Mouse (Mus musculus) lung, embryonic 16.5 days (tissue): ENCODE measurements around the gene Psmc1. TPM values are rescaled to one million over a fixed set of nuclear protein-coding genes. Genes with fewer than 3 reads are reported as not detected.

Source experiments
- ATAC-seq: fragments of 200-750 bp; cut with Nextera tagmentation; 2 replicates; pipeline ENCODE4 v1.8.0; 2017; ENCODE audit warnings: low read depth, mild to moderate bottlenecking, moderate library complexity
- H3K27ac ChIP-seq: fragments of 300-500 bp; sonication (generic); 2 replicates; pipeline ENCODE4 v1.5.1; 2014; ENCODE audit warnings: mild to moderate bottlenecking, control low read depth, low read length
- H3K27me3 ChIP-seq: fragments of 300-500 bp; sonication (generic); 2 replicates; pipeline ENCODE4 v1.6.1; 2014; ENCODE audit warnings: low read depth, low read length, mixed read lengths; ENCODE audit not compliant: control insufficient read depth, insufficient read depth
- H3K36me3 ChIP-seq: fragments of 300-500 bp; sonication (generic); 2 replicates; pipeline ENCODE4 v1.6.1; 2014; ENCODE audit warnings: low read length; ENCODE audit not compliant: control insufficient read depth, insufficient read depth
- H3K4me1 ChIP-seq: fragments of 300-500 bp; sonication (generic); replicated peaks from 2 replicates; pipeline ENCODE4 v1.6.1; 2014; ENCODE audit warnings: low read length, mixed read lengths; ENCODE audit not compliant: control insufficient read depth, insufficient read depth
- H3K4me2 ChIP-seq: fragments of 300-500 bp; sonication (generic); 2 replicates; pipeline ENCODE4 v1.6.1; 2014; ENCODE audit warnings: low read depth, low read length, control low read depth
- H3K4me3 ChIP-seq: fragments of 300-500 bp; sonication (generic); 2 replicates; pipeline ENCODE4 v1.5.1; 2014; ENCODE audit warnings: mild to moderate bottlenecking, low read length, control low read depth
- H3K9ac ChIP-seq: fragments of 300-500 bp; sonication (generic); 2 replicates; pipeline ENCODE4 v1.6.1; 2014; ENCODE audit warnings: low read length, control low read depth
- H3K9me3 ChIP-seq: fragments of 300-500 bp; sonication (generic); 2 replicates; pipeline ENCODE4 v1.6.1; 2016; ENCODE audit warnings: low read length; ENCODE audit not compliant: control insufficient read depth
- WGBS: fragments of 180-500 bp; shearing (Covaris S2); extraction: QIAGEN DNeasy Blood & Tissue Kit; methylation state at CpG from one replicate; pipeline ENCODE4 v1.1.7; 2014; 5-methylcytosine and 5-hydroxymethylcytosine counted together
- polyA plus RNA-seq: library from polyadenylated mRNA; unstranded; fragments of >200 nt; fragmentation: Nextera tagmentation; extraction: Ambion mirVana; gene quantifications from 2 replicates; pipeline ENCODE4 v1.2.1, GENCODE M21; 2015

Gene Psmc1
- polyA plus RNA-seq, 1 experiment from 2014 or later = 266 TPM

DNA sequence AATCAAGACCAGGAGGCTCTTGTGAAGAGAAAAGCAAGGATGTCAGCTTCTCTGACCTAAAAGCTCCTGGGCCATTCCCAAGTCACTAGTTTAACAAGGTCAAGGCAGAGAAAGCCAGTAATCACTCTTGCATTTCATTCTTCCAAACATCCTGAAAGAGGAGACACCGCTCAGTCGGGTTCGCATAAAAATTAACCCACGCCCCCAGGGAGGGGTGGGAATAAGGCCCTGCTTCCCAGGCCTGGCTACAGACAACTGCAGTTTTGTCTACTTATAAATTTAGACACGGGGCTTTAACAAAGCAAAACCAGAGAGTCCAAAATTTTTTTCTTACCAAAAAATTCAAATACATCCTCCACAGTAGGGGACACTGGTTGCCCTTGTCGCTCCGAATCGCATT lies 19.0 kb downstream of the Psmc1 start:
- Histone ChIP-seq H3K4me1 (peaks cover 16% of the 10 kb centered on the region), H3K36me3 (peaks cover 39% of the 10 kb centered on the region), H3K9ac (peak overlapping the region; percentile 15; the same call in 1 of the 2 replicates), H3K27ac (peak overlapping the region; percentile 90), H3K9me3 (no peaks in the 10 kb centered on the region), H3K4me2 (no peak overlapping the region), H3K27me3 (no peaks in the 10 kb centered on the region), H3K4me3 (no peak overlapping the region)
- ATAC-seq = no peak
- 50% methylated on average over 8 of the region's 8 CpGs for WGBS

DNA sequence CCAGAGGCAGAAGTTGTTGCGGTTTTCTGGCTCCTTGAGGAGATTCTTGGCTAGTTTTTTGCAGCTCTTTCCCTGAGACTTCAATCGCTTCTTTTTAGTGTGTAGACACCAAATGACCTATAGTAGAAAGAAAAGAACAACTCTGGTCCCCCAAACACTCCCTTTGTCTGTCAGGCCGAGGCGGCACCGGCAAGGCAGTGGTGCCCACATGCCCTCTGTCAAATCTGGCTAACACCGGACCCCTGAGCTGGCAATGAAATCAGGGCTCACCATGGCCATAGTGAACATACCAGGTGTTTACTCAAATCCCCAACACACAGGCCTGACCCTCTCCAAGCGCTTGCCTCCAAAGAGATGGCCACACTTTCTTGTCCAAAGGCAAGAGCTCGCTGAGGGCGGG lies 21.2 kb downstream of the Psmc1 start:
- H3K36me3 ChIP-seq = peaks cover 29% of the 10 kb centered on the region
- H3K27me3 ChIP-seq = no peaks in the 10 kb centered on the region
- H3K9me3 ChIP-seq = no peaks in the 10 kb centered on the region
- H3K27ac ChIP-seq = no peak overlapping the region
- no peak overlapping the region for H3K9ac ChIP-seq
- H3K4me3 ChIP-seq = no peak overlapping the region
- peaks cover 16% of the 10 kb centered on the region for H3K4me1 ChIP-seq
- 89% methylated on average over 9 of the region's 9 CpGs for WGBS
- no peak for ATAC-seq
- no peak overlapping the region for H3K4me2 ChIP-seq

DNA sequence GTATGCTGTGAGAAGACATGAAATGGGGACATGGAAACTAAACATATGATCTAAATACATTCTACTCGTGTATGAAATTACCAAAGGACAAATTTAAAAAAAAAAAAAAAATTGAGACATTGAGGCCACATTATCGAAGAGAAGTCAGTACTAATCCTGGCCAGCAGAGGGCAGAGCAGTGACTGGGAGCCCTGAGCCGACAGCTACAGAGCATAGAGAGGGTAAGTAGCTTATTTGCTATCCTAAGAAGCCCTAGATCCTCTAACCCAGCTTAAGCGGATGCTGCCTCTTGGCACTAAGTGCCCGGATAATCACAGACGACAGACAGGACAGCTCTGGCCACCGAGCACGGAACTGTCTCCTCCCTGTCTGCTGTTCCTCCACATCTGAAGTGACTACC lies 21.7 kb downstream of the Psmc1 start:
- H3K4me2 ChIP-seq = no peak overlapping the region
- H3K9ac ChIP-seq = no peak overlapping the region
- no peaks in the 10 kb centered on the region for H3K9me3 ChIP-seq
- peaks cover 16% of the 10 kb centered on the region for H3K4me1 ChIP-seq
- no peak overlapping the region for H3K4me3 ChIP-seq
- H3K36me3 ChIP-seq = peaks cover 28% of the 10 kb centered on the region
- ATAC-seq = no peak
- H3K27me3 ChIP-seq = no peaks in the 10 kb centered on the region
- no peak overlapping the region for H3K27ac ChIP-seq
- 38% methylated on average over 8 of the region's 8 CpGs for WGBS

DNA sequence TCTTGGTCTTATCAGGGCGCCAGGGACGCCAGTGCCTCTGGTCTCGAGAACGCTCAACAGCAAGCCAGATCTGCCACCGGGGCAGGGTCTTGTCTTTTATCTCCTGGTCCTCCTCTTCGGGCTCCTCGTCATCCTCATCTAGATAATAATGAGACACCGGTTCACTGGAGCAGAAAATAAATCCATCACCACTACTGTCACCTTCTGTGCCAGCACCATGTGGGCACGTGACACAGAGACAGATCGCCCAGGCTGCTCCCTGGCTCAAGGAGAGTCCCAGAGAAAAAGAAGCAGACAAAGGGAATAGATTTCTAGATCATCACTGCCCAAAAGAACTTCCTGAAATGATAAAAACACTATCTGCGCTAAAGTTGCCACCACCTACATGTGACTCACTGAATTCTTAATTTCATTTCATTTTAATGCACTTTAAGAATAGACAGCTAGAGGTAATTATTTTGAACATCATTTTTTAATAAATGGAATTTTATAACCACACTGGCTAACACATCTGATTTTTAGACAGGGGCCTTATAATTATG lies 24.5 kb downstream of the Psmc1 start:
- no peaks in the 10 kb centered on the region for H3K9me3 ChIP-seq
- H3K9ac ChIP-seq = no peak overlapping the region
- no peak overlapping the region for H3K27ac ChIP-seq
- no peaks in the 10 kb centered on the region for H3K4me1 ChIP-seq
- no peak for ATAC-seq
- WGBS = 76% methylated on average over 11 of the region's 11 CpGs
- H3K36me3 ChIP-seq = peaks cover 43% of the 10 kb centered on the region
- no peaks in the 10 kb centered on the region for H3K27me3 ChIP-seq
- no peak overlapping the region for H3K4me2 ChIP-seq
- H3K4me3 ChIP-seq = no peak overlapping the region

DNA sequence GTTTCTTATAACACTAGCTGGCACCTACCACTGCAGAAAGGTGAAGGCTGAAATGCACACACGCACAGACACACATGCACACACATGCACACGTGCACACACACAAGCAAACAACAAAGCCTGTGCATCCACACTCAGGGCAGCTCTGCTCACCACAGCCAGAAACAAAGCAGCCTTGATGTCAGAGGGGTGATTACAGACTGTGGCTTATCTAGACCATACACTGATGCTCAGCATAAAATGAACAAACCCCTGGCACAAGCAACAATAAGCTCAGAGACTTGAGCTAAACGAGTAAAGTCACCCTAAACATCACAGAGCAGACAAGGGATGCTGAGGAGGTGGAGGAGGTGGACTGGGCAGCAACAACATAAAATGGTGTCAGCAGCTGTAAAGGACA lies 25.2 kb downstream of the Psmc1 start:
- ATAC-seq = no peak
- Histone ChIP-seq H3K4me2 (no peak overlapping the region), H3K27ac (no peak overlapping the region), H3K27me3 (no peaks in the 10 kb centered on the region), H3K4me1 (no peaks in the 10 kb centered on the region), H3K9me3 (no peaks in the 10 kb centered on the region), H3K4me3 (no peak overlapping the region), H3K36me3 (peaks cover 44% of the 10 kb centered on the region), H3K9ac (no peak overlapping the region)
- 82% methylated on average over 3 of the region's 3 CpGs for WGBS

DNA sequence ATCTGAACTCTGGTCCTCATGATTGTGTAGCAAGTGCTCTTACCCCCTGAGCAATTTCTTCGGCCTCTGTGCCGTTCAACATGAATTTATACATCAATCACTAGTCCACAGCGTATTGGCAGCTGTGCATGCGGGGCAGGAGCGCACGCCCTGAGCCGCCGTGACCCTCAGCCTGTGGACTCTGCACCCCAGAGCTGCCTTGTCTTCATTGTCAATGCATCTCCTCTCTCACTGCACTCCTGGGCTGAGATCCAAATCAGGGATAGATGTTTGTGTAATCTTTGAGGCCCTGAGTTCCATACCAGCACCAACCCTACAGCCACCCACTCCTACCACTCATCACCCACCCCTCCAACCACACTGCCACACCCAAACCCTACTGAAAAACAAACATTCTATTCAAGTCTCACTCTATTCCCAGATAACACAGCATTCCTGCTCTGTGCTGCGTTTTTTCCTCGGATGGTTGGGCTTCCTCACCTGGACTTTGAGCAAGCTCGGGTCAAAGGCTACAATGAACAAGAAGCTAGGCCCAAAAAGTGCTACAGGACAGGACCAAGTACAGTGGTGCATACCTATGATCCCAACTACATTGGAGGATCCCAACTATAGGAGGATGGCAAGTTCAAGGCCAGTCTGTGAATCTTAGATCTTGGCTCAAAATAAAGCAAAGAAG lies 33.0 kb downstream of the Psmc1 start:
- 79% methylated on average over 11 of the region's 11 CpGs for WGBS
- ATAC-seq = peak; percentile 20; the same call in 1 of the 2 replicates

DNA sequence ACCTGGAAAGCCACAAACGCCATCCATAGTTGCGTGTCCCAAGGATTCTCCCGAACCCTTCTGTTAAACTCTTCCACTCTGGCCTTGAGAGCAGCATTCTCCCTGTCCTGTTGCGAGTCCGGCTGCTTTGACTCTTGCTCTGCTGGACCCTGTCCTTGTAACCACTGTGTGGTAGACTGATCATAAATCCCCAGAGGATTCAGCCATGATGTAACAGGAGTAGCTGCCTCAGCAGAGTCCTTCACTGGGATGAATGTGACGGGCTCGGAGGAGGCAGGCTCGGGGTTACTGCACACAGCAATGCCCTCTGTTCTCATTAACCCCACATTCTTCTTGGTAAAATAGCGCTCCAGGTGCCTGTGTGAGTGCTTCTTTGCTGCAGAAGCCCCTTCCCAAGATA lies 33.8 kb downstream of the Psmc1 start:
- H3K4me2 ChIP-seq = no peak overlapping the region
- H3K36me3 ChIP-seq = peaks cover 59% of the 10 kb centered on the region
- no peak overlapping the region for H3K4me3 ChIP-seq
- H3K9ac ChIP-seq = no peak overlapping the region
- WGBS = 94% methylated on average over 9 of the region's 9 CpGs
- no peak for ATAC-seq
- H3K27ac ChIP-seq = no peak overlapping the region
- H3K4me1 ChIP-seq = 0 out of 2 replicates have a peak, but pooled peaks cover 2% of the 10 kb centered on the region
- no peaks in the 10 kb centered on the region for H3K27me3 ChIP-seq
- no peaks in the 10 kb centered on the region for H3K9me3 ChIP-seq

More for the DNA sequence above, 33.0 kb downstream of the Psmc1 start:
- Histone ChIP-seq H3K9me3 (no peaks in the 10 kb centered on the region), H3K27me3 (no peaks in the 10 kb centered on the region), H3K4me2 (no peak overlapping the region), H3K36me3 (peaks cover 58% of the 10 kb centered on the region), H3K9ac (no peak overlapping the region), H3K4me3 (no peak overlapping the region), H3K4me1 (0 out of 2 replicates have a peak, but pooled peaks cover 2% of the 10 kb centered on the region), H3K27ac (no peak overlapping the region)

DNA sequence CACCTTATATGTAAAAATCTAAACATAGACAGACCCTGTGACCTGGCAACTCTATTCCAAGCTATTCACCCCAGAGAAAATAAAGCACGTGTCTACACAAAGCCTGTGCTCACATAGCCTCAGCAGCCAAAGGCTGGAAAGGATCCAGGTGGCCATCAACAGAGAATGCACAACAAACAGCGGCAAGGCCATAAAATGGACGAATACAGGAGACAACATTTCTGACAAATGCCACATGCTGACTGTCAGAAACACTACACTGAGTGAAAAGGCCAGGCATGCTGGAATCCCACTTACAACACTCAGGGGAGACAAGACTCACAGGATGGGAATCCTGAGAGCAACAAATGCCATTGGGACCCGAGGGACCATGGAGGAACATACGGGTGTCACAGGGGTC lies 34.3 kb downstream of the Psmc1 start:
- peaks cover 59% of the 10 kb centered on the region for H3K36me3 ChIP-seq
- H3K4me3 ChIP-seq = no peak overlapping the region
- no peaks in the 10 kb centered on the region for H3K27me3 ChIP-seq
- 0 out of 2 replicates have a peak, but pooled peaks cover 2% of the 10 kb centered on the region for H3K4me1 ChIP-seq
- WGBS = 67% methylated on average over 5 of the region's 5 CpGs
- no peaks in the 10 kb centered on the region for H3K9me3 ChIP-seq
- no peak overlapping the region for H3K9ac ChIP-seq
- no peak overlapping the region for H3K27ac ChIP-seq
- no peak overlapping the region for H3K4me2 ChIP-seq
- peak; percentile 54 for ATAC-seq

DNA sequence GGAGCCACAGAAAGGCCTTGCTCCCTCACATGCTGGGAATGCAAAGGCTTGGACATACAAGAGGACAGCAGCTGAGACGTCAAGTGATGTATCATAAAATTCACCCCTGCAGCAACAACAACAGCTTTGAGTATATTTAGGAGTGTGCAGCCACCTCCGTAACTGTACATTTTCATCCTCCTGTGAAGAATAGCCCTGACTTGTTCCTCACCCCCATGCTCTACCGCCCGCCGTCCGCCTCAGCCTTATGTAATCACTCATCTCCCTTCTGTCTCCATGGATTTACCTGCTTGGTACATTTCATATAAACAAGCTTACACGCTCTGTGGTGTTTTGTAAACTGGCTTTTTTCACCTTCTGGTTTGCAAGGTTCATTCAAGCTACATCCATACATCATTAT lies 42.5 kb downstream of the Psmc1 start:
- ATAC-seq = no peak
- no peak overlapping the region for H3K9ac ChIP-seq
- no peak overlapping the region for H3K4me2 ChIP-seq
- H3K4me3 ChIP-seq = no peak overlapping the region
- H3K27me3 ChIP-seq = no peaks in the 10 kb centered on the region
- WGBS = 94% methylated on average over 7 of the region's 7 CpGs
- no peaks in the 10 kb centered on the region for H3K9me3 ChIP-seq
- H3K36me3 ChIP-seq = peaks cover 29% of the 10 kb centered on the region
- H3K27ac ChIP-seq = no peak overlapping the region
- no peaks in the 10 kb centered on the region for H3K4me1 ChIP-seq
